Mouse (Mus musculus): Measurements from ENCODE around the gene Siah1b.

The Siah1b gene

DNA sequence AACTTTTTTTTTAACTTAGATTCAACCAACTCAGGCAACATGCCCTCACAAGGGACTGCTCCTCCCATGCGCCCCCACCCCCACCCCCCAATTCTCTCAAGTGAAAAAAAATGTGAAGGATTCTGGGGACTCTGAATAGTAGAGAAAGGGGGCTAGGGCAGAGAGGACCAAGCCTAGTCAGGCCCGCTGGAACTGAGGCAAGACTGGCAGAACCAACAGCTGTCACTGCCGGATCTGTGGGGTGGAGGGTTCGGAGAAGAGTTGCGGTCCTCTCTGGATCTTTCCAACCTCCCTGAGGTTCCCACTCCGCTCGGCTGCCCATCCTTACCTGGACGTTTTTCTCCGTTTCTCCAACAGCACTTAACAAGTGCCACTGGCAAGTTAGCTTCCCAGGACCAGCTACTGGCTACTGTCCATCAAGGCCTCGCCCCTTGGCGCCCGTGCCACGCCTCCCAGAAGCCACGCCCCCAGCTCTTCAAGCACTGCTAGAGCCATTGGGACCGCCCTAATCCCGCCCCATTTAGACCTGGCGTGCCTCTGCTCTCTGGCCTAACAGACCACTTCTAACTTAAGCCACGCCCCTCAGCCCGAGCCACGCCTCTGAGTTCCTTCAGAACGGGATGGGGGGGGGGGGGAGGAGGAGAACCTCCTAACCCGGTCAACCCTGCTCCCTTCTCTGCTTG lies 48.5 kb downstream of the Siah1b start, which contains the start of gene Car5b:
TSS of gene Car5b (minus strand) at position 391 of the 683 bp plus-strand sequence.
- DNase-seq: peak; percentile 33 to 45

Measured in cerebellum, adult 18-20 months (tissue).